Mouse (Mus musculus) heart, postnatal 25 days (tissue): ENCODE data around the gene 9930111J21Rik2. TPM values are rescaled to one million over a fixed set of nuclear protein-coding genes. Genes with fewer than 3 reads are reported as not detected.
"Not testable (repeated sequence)": the region's sequence is repeated elsewhere in the genome, so short reads cannot be mapped to it uniquely, and the experiment has no call there.

ENCODE experiments used
- DNase-seq: peaks from one replicate; pipeline ENCODE4 v3.0.0; 2022; ENCODE audit warnings: low spot score
- intact Hi-C: fragments of 180-260 bp; cut with DNase I; formaldehyde crosslinking; loops from one replicate; pipeline ENCODE4 v1.15.1; 2025
- total RNA-seq, 2 experiments: library from RNA; stranded (reverse); gene quantifications; 2 replicates each; pipeline ENCODE4 v1.2.3; 2021

The 9930111J21Rik2 gene
- 1 to 10 TPM; 5.6 to 7.0 TPM for total RNA-seq

DNA sequence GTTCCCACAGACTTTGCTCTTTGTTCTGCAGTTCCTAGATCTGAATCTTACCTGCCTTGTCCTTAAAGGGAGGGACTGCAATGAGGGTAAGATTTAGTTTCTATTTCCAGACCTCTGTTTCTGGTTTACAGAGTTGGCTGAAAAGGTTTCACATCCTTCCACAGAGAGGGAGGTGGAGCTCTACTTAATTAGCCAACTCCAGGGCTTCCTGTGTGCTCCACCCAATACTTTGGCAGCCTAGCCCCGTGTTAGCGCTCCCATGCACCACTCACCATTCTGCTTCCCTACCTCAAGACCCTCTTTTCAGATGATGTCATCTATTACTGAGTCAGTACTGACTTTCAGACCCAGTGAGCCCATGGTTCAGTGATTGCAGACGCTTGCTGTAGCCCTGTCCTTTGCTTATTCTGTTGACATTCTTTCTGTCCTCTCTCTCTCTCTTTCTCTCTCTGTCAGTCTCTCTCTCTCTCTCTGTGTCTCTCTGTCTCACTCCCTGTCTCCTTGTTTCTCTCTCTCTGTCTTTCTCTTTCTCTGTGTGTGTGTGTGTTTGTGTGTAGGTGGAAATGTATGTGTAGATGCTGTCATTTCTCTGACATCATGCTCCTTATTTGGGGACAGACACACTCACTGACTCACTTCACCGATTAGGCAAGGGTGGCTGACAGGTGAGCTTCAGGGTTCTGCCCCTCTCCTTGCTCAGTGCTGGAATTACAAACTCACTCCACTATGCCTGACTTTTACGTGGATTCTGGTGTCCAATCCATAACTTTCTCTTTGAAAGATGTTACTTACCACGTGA, at the start of gene 9930111J21Rik2:
TSS of gene 9930111J21Rik2 (minus strand) at position 150 of the 799 bp plus-strand sequence.
- DNase-seq, intact Hi-C loops: not testable (repeated sequence)

DNA sequence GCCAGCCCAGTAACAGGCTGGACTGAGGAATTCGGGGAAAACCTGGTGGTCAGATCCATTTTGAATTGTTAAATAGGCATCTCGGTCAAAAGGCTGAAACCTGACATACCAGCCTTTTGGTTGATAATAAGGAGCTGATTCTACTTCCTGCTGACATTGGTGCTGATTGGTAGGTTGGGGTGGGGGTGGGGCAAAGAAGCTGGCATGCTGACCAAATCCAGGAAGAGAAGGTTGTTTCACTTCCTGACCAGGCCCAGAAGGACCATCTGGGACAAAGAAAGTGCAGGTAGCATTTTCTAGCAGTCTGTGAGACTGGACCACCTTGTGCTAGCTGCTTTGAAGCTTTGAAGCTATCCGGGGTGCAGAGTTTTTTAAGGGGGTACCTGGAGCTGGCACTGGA, 49.4 kb upstream of the 9930111J21Rik2 start:
- no peak for DNase-seq
- intact Hi-C loops: no loop called here

- intact Hi-C loops: no loop called here
- no peak for DNase-seq
Measured at GRCm38 (mm10) chr11:49095367-49095766, 44.3 kb upstream of the 9930111J21Rik2 start.

DNA sequence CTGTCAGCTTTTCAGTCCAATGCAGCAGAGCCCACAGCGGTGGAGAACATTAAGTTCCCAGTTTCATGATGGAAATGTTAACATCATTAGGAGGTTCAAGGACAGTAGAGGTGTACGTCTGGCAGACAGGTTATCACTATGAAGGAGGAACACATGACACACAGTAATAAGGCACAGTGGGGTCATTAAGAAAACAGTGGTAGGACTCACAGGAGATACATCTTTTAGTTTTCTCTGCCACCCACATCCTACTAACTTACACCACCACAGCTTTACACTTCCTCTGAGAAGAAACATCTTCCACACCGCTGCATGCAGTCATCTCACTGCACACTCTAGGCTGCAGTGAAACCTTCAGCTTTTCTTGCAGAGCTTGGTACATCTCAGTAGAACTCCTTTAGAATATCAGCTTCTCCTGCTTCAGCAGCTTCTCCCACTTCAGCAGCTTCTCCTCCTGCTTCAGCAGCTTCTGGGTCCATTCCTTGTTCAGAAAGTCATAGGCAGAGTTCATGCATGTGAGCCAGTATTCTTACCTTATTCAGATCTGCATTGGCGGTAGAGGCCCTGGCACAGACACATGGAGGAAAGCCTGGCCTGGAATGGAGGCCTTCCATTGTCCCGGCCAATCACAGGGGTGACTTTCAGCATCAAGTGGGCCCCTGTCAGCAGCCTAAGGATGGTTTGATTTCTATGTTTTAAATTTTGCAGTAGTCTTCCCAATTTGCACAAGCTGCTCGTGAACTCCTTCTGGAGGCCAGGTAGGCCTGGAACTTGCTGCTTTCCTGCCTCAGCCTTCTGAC, 43.0 kb upstream of the 9930111J21Rik2 start:
- intact Hi-C loops: no loop called here
- DNase-seq: no peak

- intact Hi-C loops: no loop called here
- DNase-seq: no peak
Measured at GRCm38 (mm10) chr11:49092786-49093185, 41.7 kb upstream of the 9930111J21Rik2 start.

GRCm38 (mm10) chr11:49092053-49092586, 41.1 kb upstream of the 9930111J21Rik2 start:
- DNase-seq: no peak
- intact Hi-C loops: no loop called here

DNA sequence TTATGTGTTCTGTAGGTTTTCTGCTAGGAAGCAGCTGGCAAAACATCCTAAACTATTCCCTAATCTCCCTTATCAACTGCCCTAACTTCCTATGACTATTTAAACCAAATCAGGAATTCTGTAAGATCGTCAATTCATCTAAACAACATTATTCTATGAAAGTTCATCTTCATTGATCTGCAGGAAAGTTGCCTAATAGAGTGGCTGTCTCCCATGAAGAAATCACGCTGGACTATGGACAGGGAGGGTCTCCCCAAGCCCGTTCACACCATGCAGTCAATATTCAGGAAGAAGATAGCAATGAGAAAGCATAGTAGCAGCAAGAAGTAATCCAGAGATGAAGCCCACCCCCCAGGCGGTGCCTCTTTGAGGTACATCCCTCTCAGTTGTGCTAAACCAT, 40.1 kb upstream of the 9930111J21Rik2 start:
- DNase-seq: no peak
- intact Hi-C loops: no loop called here

DNA sequence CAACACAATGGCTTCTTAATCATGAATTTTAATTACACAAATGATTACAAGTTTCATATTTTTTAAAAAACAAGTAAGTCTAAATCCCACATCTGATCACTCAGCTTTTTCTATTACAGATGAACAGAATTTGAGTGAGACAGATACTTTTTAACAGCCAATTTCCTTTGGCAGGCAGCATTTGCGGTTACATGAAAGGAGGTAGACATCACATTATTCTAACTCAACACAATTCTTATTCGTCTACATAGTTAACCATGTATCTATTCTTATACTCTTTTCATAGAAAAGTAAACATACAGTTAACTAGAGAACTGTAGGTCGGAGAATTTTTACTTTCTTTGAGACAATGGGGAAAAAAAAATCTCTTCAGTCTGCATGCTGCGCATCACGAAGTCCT, 39.5 kb upstream of the 9930111J21Rik2 start:
- intact Hi-C loops: no loop called here

GRCm38 (mm10) chr11:49089735-49090507, 38.9 kb upstream of the 9930111J21Rik2 start:
- no peak for DNase-seq
- intact Hi-C loops: loop anchor here (5.0 kb wide), 1 partner anchor 218 kb away; the partner anchor contains the start of gene Irgm1

More for the DNA sequence above, 39.5 kb upstream of the 9930111J21Rik2 start:
- DNase-seq: no peak

- no peak for DNase-seq
- intact Hi-C loops: loop anchor here (5.0 kb wide), 1 partner anchor 217 kb away; the partner anchor contains the start of gene Irgm1
Measured at GRCm38 (mm10) chr11:49088990-49089652, 38.1 kb upstream of the 9930111J21Rik2 start.

DNA sequence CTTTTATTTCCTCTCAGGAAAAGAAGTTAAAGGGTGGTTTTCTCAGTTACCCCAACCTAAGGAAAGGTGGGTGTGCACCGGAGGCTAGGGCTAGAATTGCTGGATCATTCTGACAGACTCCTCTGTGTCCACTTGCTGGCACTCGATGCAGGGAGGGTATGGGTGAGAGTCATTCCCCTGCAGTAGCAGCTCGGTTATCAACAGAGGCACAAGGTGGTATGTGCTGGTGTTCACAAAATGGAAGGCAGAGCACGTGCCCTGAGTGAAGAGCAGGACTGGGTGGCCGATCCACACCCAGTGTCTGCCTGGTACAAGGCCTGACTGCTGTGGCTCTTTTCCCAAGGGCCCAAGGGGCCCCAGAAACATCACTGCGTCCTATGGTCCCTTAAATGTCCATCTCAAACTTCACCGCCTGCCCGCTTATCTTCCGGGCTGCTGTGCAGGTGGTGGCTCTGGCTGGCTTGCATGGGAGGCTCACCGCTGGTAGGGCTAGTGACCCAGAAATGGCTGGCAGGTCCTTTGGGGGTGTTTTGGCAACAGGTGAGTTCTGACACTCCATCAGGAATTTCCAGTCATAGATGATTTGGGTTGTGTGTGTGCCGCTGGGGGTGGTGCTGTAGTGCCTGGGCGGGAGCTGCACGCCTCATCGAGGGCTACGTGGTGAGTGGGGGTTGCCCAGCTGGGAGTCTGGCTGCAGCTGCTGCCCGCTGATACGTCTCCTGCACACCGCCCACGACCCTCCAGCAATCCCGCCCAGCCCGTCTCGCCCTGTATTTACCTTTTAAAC, 37.0 kb upstream of the 9930111J21Rik2 start:
- intact Hi-C loops: loop anchor here (5.0 kb wide), 1 partner anchor 216 kb away; the partner anchor contains the start of gene Irgm1

GRCm38 (mm10) chr11:49086858-49087361, 35.9 kb upstream of the 9930111J21Rik2 start:
- DNase-seq: no peak
- intact Hi-C loops: loop anchor here (5.0 kb wide), 1 partner anchor 215 kb away; the partner anchor contains the start of gene Irgm1

More for the DNA sequence above, 37.0 kb upstream of the 9930111J21Rik2 start:
- DNase-seq: no peak

DNA sequence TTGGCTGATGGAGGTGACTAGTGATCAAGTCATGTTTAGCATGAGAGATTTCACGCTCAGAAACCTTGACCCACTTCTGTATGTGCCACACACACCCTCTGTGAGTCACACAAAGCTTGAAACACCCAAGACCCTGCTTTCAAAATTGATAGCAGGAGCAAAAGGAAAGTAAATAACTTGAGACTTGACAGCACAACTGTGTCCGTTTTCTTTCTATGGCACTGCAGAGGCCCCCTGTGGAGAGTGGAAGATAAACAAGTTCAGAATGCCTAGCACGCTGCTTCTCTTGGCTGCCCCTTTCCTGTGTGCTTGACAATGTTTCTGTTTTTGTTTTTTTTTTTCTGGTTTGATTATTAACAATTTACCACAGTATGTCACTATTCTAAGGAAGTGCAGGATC, 33.8 kb upstream of the 9930111J21Rik2 start:
- intact Hi-C loops: loop anchor here (5.0 kb wide), 1 partner anchor 213 kb away; the partner anchor contains the start of gene Irgm1
- DNase-seq: no peak

- intact Hi-C loops: no loop called here
- DNase-seq: no peak
Measured at GRCm38 (mm10) chr11:49084385-49084784, 33.3 kb upstream of the 9930111J21Rik2 start.

DNA sequence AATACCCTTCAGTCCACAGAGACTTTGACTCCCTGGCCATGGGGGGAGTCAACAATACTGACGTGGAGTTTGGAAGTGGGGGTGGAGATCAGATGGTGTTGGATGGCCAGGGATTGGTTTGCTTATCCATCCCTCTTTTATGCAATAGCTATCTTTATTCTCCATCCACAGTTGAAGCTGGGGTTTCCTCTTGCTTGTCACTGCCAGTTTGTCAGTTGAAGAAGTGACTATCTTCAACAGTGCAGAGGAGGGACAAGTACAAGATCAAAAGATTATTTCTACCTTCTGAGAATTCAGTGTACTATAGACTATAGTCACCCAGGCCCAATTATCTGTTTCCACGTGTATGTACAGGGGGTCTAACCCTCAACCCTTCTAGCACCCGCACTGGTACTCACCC, 32.8 kb upstream of the 9930111J21Rik2 start:
- no peak for DNase-seq
- intact Hi-C loops: no loop called here

GRCm38 (mm10) chr11:49083146-49083545, 32.1 kb upstream of the 9930111J21Rik2 start:
- intact Hi-C loops: no loop called here

DNA sequence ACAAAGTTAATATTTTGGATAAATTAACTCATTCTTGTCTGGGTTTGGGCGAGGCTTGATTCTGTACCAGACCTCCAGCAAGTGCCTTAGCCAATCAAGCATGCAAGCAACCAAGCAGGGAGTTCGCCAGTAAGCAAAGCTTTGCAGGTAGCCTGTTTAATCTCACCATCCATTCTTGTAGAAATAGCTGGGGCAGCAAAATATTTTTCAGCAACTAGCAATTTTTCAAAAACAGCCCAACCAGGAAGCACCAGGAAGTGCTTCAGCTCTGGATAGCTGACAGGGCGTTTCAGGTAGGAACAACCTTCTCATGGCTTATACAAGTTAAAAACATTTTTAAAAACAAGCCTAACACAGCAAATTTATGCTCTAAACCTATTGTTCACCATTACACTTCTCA, 30.8 kb upstream of the 9930111J21Rik2 start:
- intact Hi-C loops: no loop called here
- DNase-seq: no peak

More at GRCm38 (mm10) chr11:49083146-49083545, 32.1 kb upstream of the 9930111J21Rik2 start:
- no peak for DNase-seq

DNA sequence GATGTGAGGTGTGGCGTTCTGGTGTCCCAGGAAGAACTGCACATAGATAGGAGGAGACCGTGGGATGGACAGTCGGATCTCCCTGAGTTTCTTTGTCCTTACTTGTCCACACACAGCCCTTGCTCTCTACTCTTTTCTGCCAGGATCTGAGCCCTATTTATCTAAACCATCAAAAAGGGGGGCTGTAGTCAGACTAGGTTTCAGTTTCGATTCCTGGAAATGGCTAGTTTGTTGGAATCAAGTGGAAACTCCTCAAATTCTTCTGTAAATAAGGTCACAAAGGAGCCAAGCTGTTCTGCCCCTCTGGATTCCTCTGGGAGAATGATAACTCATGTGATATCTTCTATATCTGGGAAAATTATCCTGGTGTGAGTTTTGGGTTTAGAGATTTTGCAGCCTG, 30.3 kb upstream of the 9930111J21Rik2 start:
- intact Hi-C loops: no loop called here
- DNase-seq: no peak
